Mouse (Mus musculus) heart, embryonic 14.5 days (tissue): ENCODE data around the gene Med13l. TPM values are rescaled to one million over a fixed set of nuclear protein-coding genes. Genes with fewer than 3 reads are reported as not detected.

Experiments used
- ATAC-seq: fragments of 200-750 bp; cut with Nextera tagmentation; 2 replicates; pipeline ENCODE4 v1.8.0; 2017; ENCODE audit warnings: low read depth, moderate TSS enrichment; ENCODE audit not compliant: insufficient number of reproducible peaks, insufficient read depth, low FRiP score
- H3K27ac ChIP-seq, 2 experiments: fragments of 200-500 bp in 1 of 2; fragments of 300-500 bp in 1 of 2; sonication (generic) in 1 of 2; replicated peaks in 1 of 2; 2 replicates each; pipeline ENCODE4 v1.5.1; 2012 to 2014; ENCODE audit warnings: low read depth in 2 of 2, low read length in 2 of 2, control low read depth in 1 of 2, mild to moderate bottlenecking in 1 of 2, mixed read lengths in 1 of 2; ENCODE audit not compliant: control insufficient read depth in 1 of 2, insufficient read depth in 1 of 2
- H3K27me3 ChIP-seq: fragments of 300-500 bp; sonication (generic); 2 replicates; pipeline ENCODE4 v1.6.1; 2014; ENCODE audit warnings: mild to moderate bottlenecking, low read length, control low read depth; ENCODE audit not compliant: control insufficient read depth, insufficient read depth
- H3K36me3 ChIP-seq: fragments of 300-500 bp; sonication (generic); 2 replicates; pipeline ENCODE4 v1.6.1; 2014; ENCODE audit warnings: mild to moderate bottlenecking, control low read depth, low read length, mixed read lengths; ENCODE audit not compliant: control insufficient read depth, insufficient read depth
- H3K4me1 ChIP-seq, 2 experiments: fragments of 200-500 bp in 1 of 2; fragments of 300-500 bp in 1 of 2; sonication (generic) in 1 of 2; 2 replicates each; pipeline ENCODE4 v1.6.1; 2012 to 2014; ENCODE audit warnings: low read length in 2 of 2, control low read depth in 1 of 2, mixed read lengths in 1 of 2; ENCODE audit not compliant: control insufficient read depth in 2 of 2, insufficient read depth in 2 of 2
- H3K4me2 ChIP-seq: fragments of 300-500 bp; sonication (generic); 2 replicates; pipeline ENCODE4 v1.6.1; 2014; ENCODE audit warnings: mild to moderate bottlenecking, low read length
- H3K4me3 ChIP-seq, 2 experiments: fragments of 200-500 bp in 1 of 2; fragments of 300-500 bp in 1 of 2; sonication (generic) in 1 of 2; 2 replicates each; pipeline ENCODE4 v1.5.1; 2012 to 2014; ENCODE audit warnings: low read length in 2 of 2, mild to moderate bottlenecking in 2 of 2, control low read depth in 1 of 2, low read depth in 1 of 2, moderate library complexity in 1 of 2; ENCODE audit not compliant: control insufficient read depth in 1 of 2, insufficient read depth in 1 of 2
- H3K9ac ChIP-seq: fragments of 300-500 bp; sonication (generic); 2 replicates; pipeline ENCODE4 v1.6.1; 2014; ENCODE audit warnings: mild to moderate bottlenecking, low read length
- H3K9me3 ChIP-seq: fragments of 300-500 bp; sonication (generic); 2 replicates; pipeline ENCODE4 v1.6.1; 2016; ENCODE audit warnings: low read length, control low read depth; ENCODE audit not compliant: control insufficient read depth
- WGBS: fragments of 180-500 bp; shearing (Covaris S2); extraction: QIAGEN DNeasy Blood & Tissue Kit; methylation state at CpG from one replicate; pipeline ENCODE4 v1.1.7; 2014; 5-methylcytosine and 5-hydroxymethylcytosine counted together
- polyA plus RNA-seq: library from polyadenylated mRNA; unstranded; fragments of >200 nt; fragmentation: Nextera tagmentation; extraction: Ambion mirVana; gene quantifications from 2 replicates; pipeline ENCODE4 v1.2.1, GENCODE M21; 2014

Med13l gene
- polyA plus RNA-seq, 1 experiment from 2014 or later: 9.0 TPM

GRCm38 (mm10) chr5:118674321-118674720 is 113.8 kb downstream of the Med13l start:
- Histone ChIP-seq H3K4me1 (peaks cover 30 to 54% of the 10 kb centered on the region in 2 experiments), H3K4me2 (no peak overlapping the region), H3K27ac (peak overlapping the region; percentile 58 to 82), H3K4me3 (no peak overlapping the region), H3K36me3 (no peaks in the 10 kb centered on the region; the same call in 1 of the 2 replicates), H3K27me3 (no peaks in the 10 kb centered on the region), H3K9me3 (no peaks in the 10 kb centered on the region), H3K9ac (no peak overlapping the region)
- WGBS: 17% methylated on average over 3 of the region's 3 CpGs
- peak; percentile 48; the same call in 1 of the 2 replicates for ATAC-seq

GRCm38 (mm10) chr5:118675697-118676096 is 115.2 kb downstream of the Med13l start:
- peaks cover 33 to 63% of the 10 kb centered on the region in 2 experiments for H3K4me1 ChIP-seq
- ATAC-seq: no peak
- H3K4me2 ChIP-seq: peak overlapping the region; percentile 44
- H3K4me3 ChIP-seq: no peak overlapping the region
- H3K9me3 ChIP-seq: no peaks in the 10 kb centered on the region
- no peaks in the 10 kb centered on the region for H3K27me3 ChIP-seq
- no peak overlapping the region for H3K9ac ChIP-seq
- H3K27ac ChIP-seq: peak overlapping the region; percentile 35 to 82
- WGBS: 7% methylated on average over 3 of the region's 3 CpGs
- no peaks in the 10 kb centered on the region; the same call in 1 of the 2 replicates for H3K36me3 ChIP-seq

GRCm38 (mm10) chr5:118676151-118676918 is 115.9 kb downstream of the Med13l start:
- Histone ChIP-seq H3K27ac (peak overlapping the region in 1 of 2 experiments; percentile 82; a peak in 2 of 4 replicates), H3K27me3 (no peaks in the 10 kb centered on the region), H3K9me3 (no peaks in the 10 kb centered on the region), H3K4me2 (peak overlapping the region; percentile 44), H3K36me3 (no peaks in the 10 kb centered on the region; the same call in 1 of the 2 replicates), H3K4me3 (no peak overlapping the region), H3K4me1 (peaks cover 36 to 65% of the 10 kb centered on the region in 2 experiments), H3K9ac (no peak overlapping the region)
- no peak for ATAC-seq
- WGBS: 57% methylated on average over 8 of the region's 8 CpGs

GRCm38 (mm10) chr5:118679283-118679835 is 118.9 kb downstream of the Med13l start:
- peaks cover 25 to 50% of the 10 kb centered on the region in 2 experiments for H3K4me1 ChIP-seq
- no peak overlapping the region for H3K4me2 ChIP-seq
- H3K4me3 ChIP-seq: no peak overlapping the region
- no peaks in the 10 kb centered on the region for H3K9me3 ChIP-seq
- WGBS: 66% methylated on average over 9 of the region's 9 CpGs
- no peaks in the 10 kb centered on the region for H3K27me3 ChIP-seq
- H3K27ac ChIP-seq: no peak overlapping the region
- ATAC-seq: no peak
- no peak overlapping the region for H3K9ac ChIP-seq
- peaks cover 6% of the 10 kb centered on the region; the same call in 1 of the 2 replicates for H3K36me3 ChIP-seq

GRCm38 (mm10) chr5:118680853-118681252 is 120.4 kb downstream of the Med13l start:
- 66% methylated on average over 13 of the region's 13 CpGs for WGBS
- no peak overlapping the region for H3K4me2 ChIP-seq
- H3K9ac ChIP-seq: no peak overlapping the region
- ATAC-seq: no peak
- H3K4me3 ChIP-seq: no peak overlapping the region
- H3K4me1 ChIP-seq: peaks cover 14 to 36% of the 10 kb centered on the region in 2 experiments
- no peaks in the 10 kb centered on the region for H3K9me3 ChIP-seq
- H3K36me3 ChIP-seq: peaks cover 6% of the 10 kb centered on the region; the same call in 1 of the 2 replicates
- no peak overlapping the region for H3K27ac ChIP-seq
- H3K27me3 ChIP-seq: no peaks in the 10 kb centered on the region

- no peak overlapping the region for H3K27ac ChIP-seq
- peaks cover 6% of the 10 kb centered on the region; the same call in 1 of the 2 replicates for H3K36me3 ChIP-seq
- 89% methylated on average over 6 of the region's 6 CpGs for WGBS
- no peak overlapping the region for H3K4me3 ChIP-seq
- H3K9ac ChIP-seq: no peak overlapping the region
- no peaks in the 10 kb centered on the region for H3K9me3 ChIP-seq
- ATAC-seq: no peak
- H3K27me3 ChIP-seq: no peaks in the 10 kb centered on the region
- H3K4me1 ChIP-seq: peaks cover 8 to 24% of the 10 kb centered on the region in 2 experiments
- no peak overlapping the region for H3K4me2 ChIP-seq
Observed at GRCm38 (mm10) chr5:118682007-118682406, 121.5 kb downstream of the Med13l start.

- H3K4me2 ChIP-seq: no peak overlapping the region
- H3K27me3 ChIP-seq: no peaks in the 10 kb centered on the region
- H3K9ac ChIP-seq: no peak overlapping the region
- ATAC-seq: no peak
- no peaks in the 10 kb centered on the region for H3K9me3 ChIP-seq
- H3K4me1 ChIP-seq: peaks cover 5 to 22% of the 10 kb centered on the region in 2 experiments; a peak in 3 of 4 replicates
- peaks cover 6% of the 10 kb centered on the region; the same call in 1 of the 2 replicates for H3K36me3 ChIP-seq
- 88% methylated on average over 8 of the region's 8 CpGs for WGBS
- no peak overlapping the region for H3K4me3 ChIP-seq
- H3K27ac ChIP-seq: no peak overlapping the region
Observed at GRCm38 (mm10) chr5:118685145-118685544, 124.7 kb downstream of the Med13l start.
